Mouse (Mus musculus): ENCODE results near the gene Smtnl1. TPM values are rescaled to one million over a fixed set of nuclear protein-coding genes. Genes with fewer than 3 reads are reported as not detected.

Smtnl1 gene
- total and polyA plus RNA-seq, 3 experiments: not detected

DNA sequence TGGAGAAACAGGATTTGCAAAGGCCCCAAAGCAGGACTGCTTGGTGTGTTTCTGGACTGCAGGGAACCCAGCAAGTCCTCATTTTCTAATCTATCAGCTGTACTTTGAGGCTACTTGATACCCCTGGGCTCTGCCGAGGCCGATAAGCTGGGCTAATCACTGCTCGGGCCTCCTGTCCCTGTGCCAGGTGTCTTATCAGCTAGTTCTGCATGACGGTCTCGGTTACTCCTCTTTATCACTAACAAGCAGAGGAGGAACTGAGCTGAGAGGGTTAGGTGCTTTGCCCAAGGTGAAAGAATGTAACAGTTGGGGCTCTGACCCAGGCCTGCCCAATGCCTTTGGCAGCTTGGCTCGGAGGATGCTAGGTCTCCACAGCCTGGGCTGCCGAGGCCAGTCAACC is 10.6 kb downstream of the Smtnl1 start (continued):
- TF ChIP-seq USF2 (IDR thresholded peaks at IDR 0.05; ENCODE audit: borderline replicate concordance in 1 of 2, insufficient read depth in 1 of 2, low read depth in 1 of 2, low read length in 2 of 2) (no peak), GABPA (IDR thresholded peaks at IDR 0.05; ENCODE audit: low read depth, low read length) (no peak), ELF1 (IDR thresholded peaks at IDR 0.05; ENCODE audit: low read depth, low read length) (peak; percentile 33; the same call in 1 of the 2 replicates), TCF12 (IDR thresholded peaks at IDR 0.05; ENCODE audit: low read depth, low read length) (peak; percentile 100), MAX (IDR thresholded peaks at IDR 0.05; ENCODE audit: low read length) (no peak; the same call in 1 of the 2 replicates), POLR2AphosphoS2 (IDR thresholded peaks at IDR 0.05; ENCODE audit: low read length) (peak; percentile 86)

DNA sequence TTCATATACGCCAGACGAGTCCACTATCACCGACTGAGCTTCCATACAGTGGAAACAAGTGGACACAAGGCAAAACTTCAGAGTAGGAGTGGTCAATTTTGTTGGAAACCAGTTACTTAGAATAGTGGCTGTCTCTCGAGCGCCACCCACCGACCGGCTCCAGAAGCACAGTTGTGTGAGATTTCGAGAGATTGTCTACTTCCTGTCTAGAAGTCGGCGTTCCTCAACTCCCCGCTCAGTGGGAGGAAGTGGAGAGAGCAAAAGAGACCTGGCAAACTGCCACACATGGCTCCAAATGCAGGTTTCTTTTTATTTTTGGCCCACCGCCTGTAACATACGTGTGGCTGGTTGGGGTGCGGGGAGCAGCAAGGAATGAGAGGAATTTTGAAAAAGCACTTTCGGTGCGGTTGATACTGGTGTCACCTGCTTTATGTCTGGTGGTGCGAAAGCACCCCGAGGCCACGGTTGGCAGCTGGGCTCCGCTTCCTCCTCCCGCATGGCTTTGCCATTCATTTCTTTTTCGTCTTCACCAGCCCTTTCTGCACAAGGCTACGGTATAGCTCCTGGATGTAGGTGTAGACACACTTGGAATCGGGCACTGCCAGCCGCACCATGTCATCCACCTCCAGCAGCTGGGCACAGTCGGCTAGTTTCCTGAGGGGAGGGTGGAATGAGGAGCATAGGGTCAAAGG is 11.4 kb downstream of the Smtnl1 start:
- Histone ChIP-seq H3K27ac (ENCODE audit: control insufficient read depth, low read depth, low read length) (peak overlapping the region; percentile 81), H3K4me3 (ENCODE audit: control insufficient read depth in 1 of 2, insufficient read depth in 1 of 2, low read depth in 2 of 2, low read length in 2 of 2) (peak overlapping the region; percentile 58 to 63), H3K27me3 (ENCODE audit: control insufficient read depth in 1 of 2, insufficient read depth in 2 of 2, low read length in 2 of 2) (no peaks in the 10 kb centered on the region), H3K9me3 (replicated peaks; ENCODE audit: insufficient read depth, low read length) (no peaks in the 10 kb centered on the region), H3K79me2 (ENCODE audit: control insufficient read depth, insufficient read depth, low read length, poor library complexity) (no peaks in the 10 kb centered on the region), H3K36me3 (ENCODE audit: control insufficient read depth in 1 of 2, insufficient read depth in 2 of 2, low read length in 2 of 2) (peaks cover 0 to 15% of the 10 kb centered on the region in 2 experiments; a peak in 2 of 4 replicates), H3K9ac (ENCODE audit: control insufficient read depth, low read depth, low read length, poor library complexity, severe bottlenecking) (peak overlapping the region; percentile 54), H3K4me1 (ENCODE audit: control insufficient read depth in 1 of 2, insufficient read depth in 2 of 2, low read length in 2 of 2) (peaks cover 4 to 15% of the 10 kb centered on the region in 2 experiments; a peak in 3 of 4 replicates)
- DNase-seq (ENCODE audit: low read depth, low spot score): peak; percentile 96
- peak; percentile 46; the same call in 1 of the 2 replicates for TF ChIP-seq SMC3 (IDR thresholded peaks at IDR 0.05; ENCODE audit: low read depth, low read length)
- TF ChIP-seq RCOR1 (IDR thresholded peaks at IDR 0.05; ENCODE audit: low read depth, low read length): peak; percentile 87
- TF ChIP-seq NELFE (IDR thresholded peaks at IDR 0.05; ENCODE audit: low read depth, low read length): no peak
- peak; percentile 76 to 87 (median 86) for TF ChIP-seq CTCF (IDR thresholded peaks at IDR 0.05 in 2 of 3, conservative IDR thresholded peaks at IDR 0.05 in 1 of 3; ENCODE audit: control insufficient read depth in 1 of 3, insufficient read depth in 1 of 3, low read depth in 2 of 3, low read length in 3 of 3, poor library complexity in 1 of 3, severe bottlenecking in 1 of 3)
- TF ChIP-seq E2F4 (IDR thresholded peaks at IDR 0.05; ENCODE audit: borderline replicate concordance, low read depth, low read length): no peak
- TF ChIP-seq SIN3A (IDR thresholded peaks at IDR 0.05; ENCODE audit: low read length): peak; percentile 52
- 0 out of 2 replicates have a peak, but pooled peaks have one; percentile 68 for TF ChIP-seq HCFC1 (IDR thresholded peaks at IDR 0.05; ENCODE audit: low read depth, low read length)
- TF ChIP-seq JUND (IDR thresholded peaks at IDR 0.05; ENCODE audit: low read depth, low read length): no peak
- TF ChIP-seq ZKSCAN1 (IDR thresholded peaks at IDR 0.05; ENCODE audit: low read depth, low read length): no peak
- no peak for TF ChIP-seq MAX (IDR thresholded peaks at IDR 0.05; ENCODE audit: low read length)
- TF ChIP-seq ETS1 (IDR thresholded peaks at IDR 0.05; ENCODE audit: low read depth, low read length): peak; percentile 84
- no peak for TF ChIP-seq CHD1 (IDR thresholded peaks at IDR 0.05; ENCODE audit: low read depth, low read length)
- no peak for TF ChIP-seq USF1 (IDR thresholded peaks at IDR 0.05; ENCODE audit: low read depth, low read length)
- no peak for TF ChIP-seq NRF1 (IDR thresholded peaks at IDR 0.05; ENCODE audit: insufficient read depth, low read depth, low read length, poor library complexity, severe bottlenecking)
- TF ChIP-seq MAFK (IDR thresholded peaks at IDR 0.05; ENCODE audit: borderline replicate concordance, low read depth, low read length): no peak
- TF ChIP-seq KAT2A (conservative IDR thresholded peaks at IDR 0.05; ENCODE audit: low read depth, low read length): no peak
- TF ChIP-seq GATA1 (IDR thresholded peaks at IDR 0.05; ENCODE audit: low read depth, low read length): no peak
- peak; percentile 49 for TF ChIP-seq RAD21 (IDR thresholded peaks at IDR 0.05; ENCODE audit: low read depth, low read length)
- TF ChIP-seq MYC (IDR thresholded peaks at IDR 0.05; ENCODE audit: low read depth, low read length): no peak
- TF ChIP-seq TCF12 (IDR thresholded peaks at IDR 0.05; ENCODE audit: low read depth, low read length): peak; percentile 44; the same call in 1 of the 2 replicates
- TF ChIP-seq ZNF384 (IDR thresholded peaks at IDR 0.05; ENCODE audit: low read depth, low read length): no peak
- TF ChIP-seq TBP (IDR thresholded peaks at IDR 0.05; ENCODE audit: low read depth, low read length): no peak
- no peak for TF ChIP-seq ZMIZ1 (IDR thresholded peaks at IDR 0.05; ENCODE audit: low read depth, low read length)
- TF ChIP-seq TAL1 (IDR thresholded peaks at IDR 0.05; ENCODE audit: low read length): no peak
- TF ChIP-seq USF2 (IDR thresholded peaks at IDR 0.05; ENCODE audit: borderline replicate concordance in 1 of 2, insufficient read depth in 1 of 2, low read depth in 1 of 2, low read length in 2 of 2): no peak
- TF ChIP-seq UBTF (IDR thresholded peaks at IDR 0.05; ENCODE audit: borderline replicate concordance, insufficient read depth, low read depth, low read length): no peak
- TF ChIP-seq MXI1 (IDR thresholded peaks at IDR 0.05; ENCODE audit: low read depth, low read length): 0 out of 2 replicates have a peak, but pooled peaks have one; percentile 58
- TF ChIP-seq ZC3H11A (IDR thresholded peaks at IDR 0.05; ENCODE audit: low read depth, low read length): peak; percentile 8; the same call in 1 of the 2 replicates
- TF ChIP-seq ELF1 (IDR thresholded peaks at IDR 0.05; ENCODE audit: low read depth, low read length): peak; percentile 65
- no peak for TF ChIP-seq CHD2 (IDR thresholded peaks at IDR 0.05; ENCODE audit: low read length)
- TF ChIP-seq MAZ (IDR thresholded peaks at IDR 0.05; ENCODE audit: low read depth, low read length): no peak
- TF ChIP-seq POLR2A (IDR thresholded peaks at IDR 0.05; ENCODE audit: control insufficient read depth in 1 of 2, insufficient read depth in 1 of 2, low read depth in 1 of 2, low read length in 2 of 2, poor library complexity in 1 of 2): no peak

All from MEL (cell line).